Mouse (Mus musculus): ENCODE data around the gene Cpa5.

Cpa5 gene

GRCm38 (mm10) chr6:30610710-30611109, at the start of gene Cpa5:
TSS of gene Cpa5 (plus strand) at chr6:30611010.
- no peak for DNase-seq (ENCODE audit: low read depth, low spot score)

GRCm38 (mm10) chr6:30562132-30562531, 48.7 kb upstream of the Cpa5 start:
- DNase-seq (ENCODE audit: low read depth, low spot score), result no peak

GRCm38 (mm10) chr6:30563575-30563974, 47.2 kb upstream of the Cpa5 start:
- no peak for DNase-seq (ENCODE audit: low read depth, low spot score)

GRCm38 (mm10) chr6:30564051-30564450, 46.8 kb upstream of the Cpa5 start:
- no peak for DNase-seq (ENCODE audit: low read depth, low spot score)

- no peak for DNase-seq (ENCODE audit: low read depth, low spot score)
These were observed 42.7 kb upstream of the Cpa5 start, which contains the start of gene Cpa4 for GRCm38 (mm10) chr6:30568069-30568468. TSS of gene Cpa4 (plus strand) at chr6:30568369.

GRCm38 (mm10) chr6:30569331-30569730, 41.5 kb upstream of the Cpa5 start:
- no peak for DNase-seq (ENCODE audit: low read depth, low spot score)

- DNase-seq (ENCODE audit: low read depth, low spot score), result no peak
These were observed 40.8 kb upstream of the Cpa5 start for GRCm38 (mm10) chr6:30570012-30570411.

GRCm38 (mm10) chr6:30572456-30573311, 38.1 kb upstream of the Cpa5 start:
- DNase-seq (ENCODE audit: low read depth, low spot score), result peak; percentile 81

GRCm38 (mm10) chr6:30573380-30573779, 37.4 kb upstream of the Cpa5 start:
- DNase-seq (ENCODE audit: low read depth, low spot score), result no peak

GRCm38 (mm10) chr6:30574945-30575344, 35.9 kb upstream of the Cpa5 start:
- no peak for DNase-seq (ENCODE audit: low read depth, low spot score)

GRCm38 (mm10) chr6:30576477-30577203, 34.2 kb upstream of the Cpa5 start:
- no peak for DNase-seq (ENCODE audit: low read depth, low spot score)

- no peak for DNase-seq (ENCODE audit: low read depth, low spot score)
These were observed 30.6 kb upstream of the Cpa5 start for GRCm38 (mm10) chr6:30579961-30580840.

- no peak for DNase-seq (ENCODE audit: low read depth, low spot score)
These were observed 30.0 kb upstream of the Cpa5 start for GRCm38 (mm10) chr6:30580841-30581176.

GRCm38 (mm10) chr6:30586886-30587442, 23.8 kb upstream of the Cpa5 start:
- DNase-seq (ENCODE audit: low read depth, low spot score), result peak; percentile 15

GRCm38 (mm10) chr6:30589819-30590218, 21.0 kb upstream of the Cpa5 start:
- no peak for DNase-seq (ENCODE audit: low read depth, low spot score)

GRCm38 (mm10) chr6:30591851-30592404, 18.9 kb upstream of the Cpa5 start:
- no peak for DNase-seq (ENCODE audit: low read depth, low spot score)

- DNase-seq (ENCODE audit: low read depth, low spot score), result no peak
These were observed 18.3 kb upstream of the Cpa5 start for GRCm38 (mm10) chr6:30592417-30592974.

GRCm38 (mm10) chr6:30594364-30594763, 16.4 kb upstream of the Cpa5 start:
- no peak for DNase-seq (ENCODE audit: low read depth, low spot score)

GRCm38 (mm10) chr6:30596230-30596898, 14.4 kb upstream of the Cpa5 start:
- no peak for DNase-seq (ENCODE audit: low read depth, low spot score)

GRCm38 (mm10) chr6:30600033-30600432, 10.8 kb upstream of the Cpa5 start:
- no peak for DNase-seq (ENCODE audit: low read depth, low spot score)

Data from R1 (cell line).